Mouse (Mus musculus) midbrain, postnatal 0 days (tissue): Measurements from ENCODE around the gene Mrtfa. TPM values are rescaled to one million over a fixed set of nuclear protein-coding genes. Genes with fewer than 3 reads are reported as not detected.

Source experiments
- ATAC-seq: fragments of 200-750 bp; cut with Nextera tagmentation; 2 replicates; pipeline ENCODE4 v1.8.0; 2017; ENCODE audit warnings: moderate number of reproducible peaks, mild to moderate bottlenecking, moderate TSS enrichment, moderate library complexity; ENCODE audit not compliant: low FRiP score
- DNase-seq: peaks from one replicate; pipeline ENCODE4 v3.0.0-alpha.2; 2015; ENCODE audit warnings: low spot score
- H3K27ac ChIP-seq: fragments of 300-500 bp; sonication (generic); 2 replicates; pipeline ENCODE4 v1.5.1; 2014; ENCODE audit warnings: low read depth, mild to moderate bottlenecking, low read length, mixed read lengths
- H3K27me3 ChIP-seq: fragments of 300-500 bp; sonication (generic); 2 replicates; pipeline ENCODE4 v1.6.1; 2014; ENCODE audit warnings: low read length, control low read depth, mixed read lengths; ENCODE audit not compliant: insufficient read depth
- H3K36me3 ChIP-seq: fragments of 300-500 bp; sonication (generic); 2 replicates; pipeline ENCODE4 v1.6.1; 2014; ENCODE audit warnings: low read length, control low read depth, mixed read lengths; ENCODE audit not compliant: insufficient read depth
- H3K4me1 ChIP-seq: fragments of 300-500 bp; sonication (generic); 2 replicates; pipeline ENCODE4 v1.6.1; 2014; ENCODE audit warnings: mild to moderate bottlenecking, control low read depth, antibody characterized with exemption, low read length, mixed read lengths; ENCODE audit not compliant: insufficient read depth
- H3K4me2 ChIP-seq: fragments of 300-500 bp; sonication (generic); 2 replicates; pipeline ENCODE4 v1.6.1; 2014; ENCODE audit warnings: low read depth, mild to moderate bottlenecking, low read length, mixed read lengths; ENCODE audit not compliant: poor library complexity, severe bottlenecking
- H3K4me3 ChIP-seq: fragments of 300-500 bp; sonication (generic); 2 replicates; pipeline ENCODE4 v1.5.1; 2014; ENCODE audit warnings: low read depth, mild to moderate bottlenecking, low read length, moderate library complexity
- H3K9ac ChIP-seq: fragments of 300-500 bp; sonication (generic); replicated peaks from 2 replicates; pipeline ENCODE4 v1.6.1; 2014; ENCODE audit warnings: mild to moderate bottlenecking, low read length, moderate library complexity, mixed read lengths; ENCODE audit not compliant: poor library complexity, severe bottlenecking
- H3K9me3 ChIP-seq: fragments of 300-500 bp; sonication (generic); 2 replicates; pipeline ENCODE4 v1.6.1; 2016; ENCODE audit warnings: low read length, control low read depth
- CTCF ChIP-seq: IDR thresholded peaks from 2 replicates; pipeline ENCODE4 v1.5.1; 2016; ENCODE audit warnings: antibody characterized with exemption, mild to moderate bottlenecking
- WGBS: fragments of 180-500 bp; shearing (Covaris S2); extraction: QIAGEN DNeasy Blood & Tissue Kit; methylation state at CpG from one replicate; pipeline ENCODE4 v1.1.7; 2014; 5-methylcytosine and 5-hydroxymethylcytosine counted together
- polyA plus RNA-seq: library from polyadenylated mRNA; unstranded; fragments of >200 nt; fragmentation: Nextera tagmentation; extraction: Ambion mirVana; gene quantifications from 2 replicates; pipeline ENCODE4 v1.2.1, GENCODE M21; 2015
- total RNA-seq: library from RNA; depleted of rRNA; stranded (reverse); fragments of >200 nt; gene quantifications from 2 replicates; pipeline ENCODE4 v1.2.3, GENCODE M21; 2014

Mrtfa gene
- total and polyA plus RNA-seq, 2 experiments from 2014 or later: 22.6 to 44.1 TPM

- Histone ChIP-seq H3K4me3 (no peak overlapping the region), H3K9me3 (no peaks in the 10 kb centered on the region), H3K27ac (no peak overlapping the region), H3K36me3 (no peaks in the 10 kb centered on the region), H3K4me2 (no peak overlapping the region), H3K9ac (no peak overlapping the region), H3K27me3 (no peaks in the 10 kb centered on the region), H3K4me1 (peaks cover 19% of the 10 kb centered on the region; the same call in 1 of the 2 replicates)
- no peak for TF ChIP-seq CTCF
- DNase-seq (no peak), ATAC-seq (no peak)
- 96% methylated on average over 3 of the region's 3 CpGs for WGBS
Measured at GRCm38 (mm10) chr15:81103500-81103899, 87.1 kb downstream of the Mrtfa start.

GRCm38 (mm10) chr15:81102274-81102879 is 88.2 kb downstream of the Mrtfa start:
- H3K4me3 ChIP-seq: no peak overlapping the region
- ATAC-seq (no peak), DNase-seq (no peak)
- no peaks in the 10 kb centered on the region for H3K36me3 ChIP-seq
- H3K4me1 ChIP-seq: peaks cover 19% of the 10 kb centered on the region; the same call in 1 of the 2 replicates
- no peak overlapping the region for H3K27ac ChIP-seq
- H3K27me3 ChIP-seq: no peaks in the 10 kb centered on the region
- no peak overlapping the region for H3K4me2 ChIP-seq
- H3K9me3 ChIP-seq: no peaks in the 10 kb centered on the region
- TF ChIP-seq CTCF: no peak
- no peak overlapping the region for H3K9ac ChIP-seq
- 77% methylated on average over 13 of the region's 13 CpGs for WGBS

DNA sequence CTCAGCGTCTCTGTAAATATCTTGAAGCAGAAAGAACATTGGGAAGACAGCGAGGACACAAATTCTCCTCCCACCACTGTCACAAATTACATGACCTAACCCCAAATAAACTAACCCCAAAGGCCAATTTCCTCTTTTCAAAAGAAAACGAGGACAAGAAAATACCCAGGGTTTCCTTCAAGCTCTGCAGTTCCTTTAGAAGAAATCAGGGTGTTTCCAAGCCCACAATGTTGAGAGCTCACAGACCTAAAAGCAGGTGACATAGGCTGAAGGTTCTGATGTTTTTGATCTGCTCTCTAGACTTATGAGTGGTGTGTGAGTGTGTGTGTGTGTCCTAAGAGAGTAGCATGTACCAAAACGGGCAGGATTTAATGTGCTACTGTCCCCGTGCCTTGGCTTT is 89.2 kb downstream of the Mrtfa start:
- no peak for TF ChIP-seq CTCF
- Histone ChIP-seq H3K27ac (no peak overlapping the region), H3K36me3 (no peaks in the 10 kb centered on the region), H3K27me3 (no peaks in the 10 kb centered on the region), H3K4me2 (no peak overlapping the region), H3K4me3 (no peak overlapping the region), H3K4me1 (peaks cover 18% of the 10 kb centered on the region; the same call in 1 of the 2 replicates), H3K9me3 (no peaks in the 10 kb centered on the region), H3K9ac (no peak overlapping the region)
- no peak for ATAC-seq
- WGBS: 65% methylated on average over 5 of the region's 5 CpGs
- DNase-seq: no peak

- Histone ChIP-seq H3K4me3 (no peak overlapping the region), H3K36me3 (no peaks in the 10 kb centered on the region), H3K9me3 (no peaks in the 10 kb centered on the region), H3K27me3 (no peaks in the 10 kb centered on the region), H3K27ac (no peak overlapping the region), H3K4me1 (0 out of 2 replicates have a peak, but pooled peaks cover 3% of the 10 kb centered on the region), H3K9ac (no peak overlapping the region), H3K4me2 (no peak overlapping the region)
- TF ChIP-seq CTCF: no peak
- ATAC-seq (no peak), DNase-seq (no peak)
- 83% methylated on average over 11 of the region's 11 CpGs for WGBS
Measured at GRCm38 (mm10) chr15:81099269-81099668, 91.3 kb downstream of the Mrtfa start.

DNA sequence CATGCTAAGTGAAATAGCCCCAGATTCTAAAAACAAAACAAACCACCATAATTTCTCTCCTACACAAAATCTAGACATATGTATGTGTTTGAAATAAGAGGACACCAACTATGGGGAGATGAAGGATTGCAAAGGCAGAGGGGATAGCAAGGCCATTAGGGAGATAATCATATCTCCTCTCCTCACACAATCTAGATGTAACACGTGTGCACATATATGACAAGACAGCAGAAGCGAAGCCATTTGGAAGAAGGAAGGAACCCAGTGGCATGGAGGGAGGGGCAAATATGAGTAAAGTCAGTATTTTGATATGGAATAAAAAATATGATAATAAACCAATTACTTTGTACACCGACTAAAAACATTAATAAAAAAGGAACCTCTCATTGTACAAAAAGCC is 91.9 kb downstream of the Mrtfa start:
- Histone ChIP-seq H3K4me3 (no peak overlapping the region), H3K36me3 (no peaks in the 10 kb centered on the region), H3K9me3 (no peaks in the 10 kb centered on the region), H3K4me1 (0 out of 2 replicates have a peak, but pooled peaks cover 3% of the 10 kb centered on the region), H3K27me3 (no peaks in the 10 kb centered on the region), H3K27ac (no peak overlapping the region), H3K9ac (no peak overlapping the region), H3K4me2 (no peak overlapping the region)
- no peak for TF ChIP-seq CTCF
- DNase-seq (no peak), ATAC-seq (no peak)
- WGBS: 94% methylated on average over 3 of the region's 3 CpGs

DNA sequence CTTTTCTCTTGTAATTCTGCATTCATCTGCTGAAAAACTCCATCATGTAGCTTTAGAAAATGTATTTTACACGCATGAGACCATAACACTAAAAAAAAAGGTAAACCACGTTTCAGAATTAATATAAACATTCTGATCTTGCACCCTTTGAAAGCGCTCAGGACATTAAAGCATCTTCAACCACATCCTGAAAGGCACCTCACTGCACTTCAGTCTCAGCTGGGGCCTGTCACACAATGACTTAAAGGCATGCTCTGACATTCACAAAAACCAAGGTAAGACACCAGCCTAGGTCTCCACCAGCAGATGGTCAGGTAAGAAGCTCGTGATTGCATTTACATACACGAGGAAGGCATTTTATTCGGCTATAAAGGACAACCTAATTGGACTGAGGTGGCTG is 92.7 kb downstream of the Mrtfa start:
- DNase-seq (no peak), ATAC-seq (no peak)
- Histone ChIP-seq H3K9ac (no peak overlapping the region), H3K27me3 (no peaks in the 10 kb centered on the region), H3K4me2 (no peak overlapping the region), H3K27ac (no peak overlapping the region), H3K4me1 (0 out of 2 replicates have a peak, but pooled peaks cover 3% of the 10 kb centered on the region), H3K4me3 (no peak overlapping the region), H3K9me3 (no peaks in the 10 kb centered on the region), H3K36me3 (no peaks in the 10 kb centered on the region)
- no peak for TF ChIP-seq CTCF
- 80% methylated on average over 6 of the region's 6 CpGs for WGBS
